8 mouse cellular contexts compared by ENCODE assay signal in genomic region chr9:45906355-45907077, GRCm38 (mm10). TPM values are rescaled to one million over a fixed set of nuclear protein-coding genes. Genes with fewer than 3 reads are reported as not detected.
DNase-seq lines count a peak whose midpoint lies in the region; ATAC-seq and TF ChIP-seq lines count a peak whose summit lies in the region.

Gene Pcsk7, plus strand, starts transcription at chr9:45906497.
Gene Rnf214, minus strand, starts transcription at chr9:45906911.

- peak; percentile 78 for TF ChIP-seq CTCF in kidney, postnatal 0 days (IDR thresholded peaks at IDR 0.05; ENCODE audit: low read depth)

- WGBS in heart, embryonic 12.5 days, result under 1% methylated on average over 79 of the region's 80 CpGs
- under 1% methylated on average over 76 of the region's 80 CpGs for WGBS in kidney, postnatal 0 days
- under 1% methylated on average over 75 of the region's 80 CpGs for WGBS in liver, embryonic 11.5 days
- WGBS in stomach, embryonic 14.5 days, result 0% methylated on average over 72 of the region's 80 CpGs

- H3K36me3 ChIP-seq in heart, embryonic 12.5 days, result peaks cover 45% of the 10 kb centered on the region
- H3K36me3 ChIP-seq in kidney, postnatal 0 days (ENCODE audit: insufficient read depth, low read length), result peaks cover 30% of the 10 kb centered on the region
- H3K36me3 ChIP-seq in liver, embryonic 11.5 days (ENCODE audit: control insufficient read depth, insufficient read depth, low read length), result peaks cover 11% of the 10 kb centered on the region; the same call in 1 of the 2 replicates
- H3K36me3 ChIP-seq in stomach, embryonic 14.5 days (ENCODE audit: control insufficient read depth, insufficient read depth, low read length), result peaks cover 19% of the 10 kb centered on the region

- H3K9me3 ChIP-seq in heart, embryonic 12.5 days (replicated peaks), result no peaks in the 10 kb centered on the region
- H3K9me3 ChIP-seq in kidney, postnatal 0 days (replicated peaks; ENCODE audit: low read length), result no peaks in the 10 kb centered on the region
- no peaks in the 10 kb centered on the region for H3K9me3 ChIP-seq in liver, embryonic 11.5 days (ENCODE audit: control insufficient read depth, low read length)
- no peaks in the 10 kb centered on the region for H3K9me3 ChIP-seq in stomach, embryonic 14.5 days (ENCODE audit: control insufficient read depth, low read depth, low read length)

- peaks cover 21% of the 10 kb centered on the region for H3K4me1 ChIP-seq in heart, embryonic 12.5 days (replicated peaks)
- H3K4me1 ChIP-seq in kidney, postnatal 0 days (replicated peaks; ENCODE audit: insufficient read depth, low read length), result no peaks in the 10 kb centered on the region; the same call in 1 of the 2 replicates
- H3K4me1 ChIP-seq in liver, embryonic 11.5 days (replicated peaks; ENCODE audit: control insufficient read depth, insufficient read depth, low read length), result peaks cover 12% of the 10 kb centered on the region
- peaks cover 14% of the 10 kb centered on the region for H3K4me1 ChIP-seq in stomach, embryonic 14.5 days (ENCODE audit: control insufficient read depth, insufficient read depth, low read length)

- peak within 1 kb of the TSS; percentile 95 for H3K4me3 ChIP-seq in heart, embryonic 12.5 days
- peak within 1 kb of the TSS; percentile 95 for H3K4me3 ChIP-seq in kidney, postnatal 0 days (replicated peaks; ENCODE audit: low read depth, low read length)
- H3K4me3 ChIP-seq in liver, embryonic 11.5 days (ENCODE audit: low read depth, low read length), result peak within 1 kb of the TSS; percentile 90
- peak within 1 kb of the TSS; percentile 80 for H3K4me3 ChIP-seq in stomach, embryonic 14.5 days (ENCODE audit: low read depth, low read length)

- peak within 1 kb of the TSS; percentile 80 for H3K4me2 ChIP-seq in heart, embryonic 12.5 days
- peak within 1 kb of the TSS; percentile 61 for H3K4me2 ChIP-seq in kidney, postnatal 0 days (ENCODE audit: low read length)
- H3K4me2 ChIP-seq in liver, embryonic 11.5 days, result peak within 1 kb of the TSS; percentile 79
- H3K4me2 ChIP-seq in stomach, embryonic 14.5 days (replicated peaks; ENCODE audit: low read depth, low read length), result peak within 1 kb of the TSS; percentile 55

- no peaks in the 10 kb centered on the region for H3K27me3 ChIP-seq in heart, embryonic 12.5 days (replicated peaks)
- no peaks in the 10 kb centered on the region for H3K27me3 ChIP-seq in kidney, postnatal 0 days (ENCODE audit: insufficient read depth, low read length)
- H3K27me3 ChIP-seq in liver, embryonic 11.5 days (replicated peaks; ENCODE audit: control insufficient read depth, insufficient read depth, low read length), result no peaks in the 10 kb centered on the region
- H3K27me3 ChIP-seq in stomach, embryonic 14.5 days (ENCODE audit: control insufficient read depth, insufficient read depth, low read length), result no peaks in the 10 kb centered on the region

- H3K27ac ChIP-seq in heart, embryonic 12.5 days (ENCODE audit: poor library complexity, severe bottlenecking), result peak within 1 kb of the TSS; percentile 96
- peak within 1 kb of the TSS; percentile 94 for H3K27ac ChIP-seq in kidney, postnatal 0 days
- H3K27ac ChIP-seq in liver, embryonic 11.5 days (ENCODE audit: low read depth, low read length), result peak within 1 kb of the TSS; percentile 91
- peak within 1 kb of the TSS; percentile 91 for H3K27ac ChIP-seq in stomach, embryonic 14.5 days (ENCODE audit: low read length)

- peak; percentile 91 to 93 for DNase-seq in B cell, adult 2 months
- DNase-seq in brain, adult 2 months (ENCODE audit: low read depth, low spot score), result peak; percentile 97
- DNase-seq in kidney, postnatal 0 days (ENCODE audit: low spot score), result peak; percentile 94
- peak; percentile 86 for DNase-seq in liver, embryonic 11.5 days (ENCODE audit: low spot score)
- peak; percentile 91 for DNase-seq in naive thymus-derived CD4-positive, alpha-beta T cell, adult 2 months (ENCODE audit: low read depth)

- peak within 1 kb of the TSS; percentile 97 for H3K9ac ChIP-seq in heart, embryonic 12.5 days
- peak within 1 kb of the TSS; percentile 83 for H3K9ac ChIP-seq in kidney, postnatal 0 days (ENCODE audit: low read depth, low read length)
- H3K9ac ChIP-seq in liver, embryonic 11.5 days (ENCODE audit: low read depth, low read length), result peak within 1 kb of the TSS; percentile 91
- H3K9ac ChIP-seq in stomach, embryonic 14.5 days (replicated peaks; ENCODE audit: low read depth, low read length), result peak within 1 kb of the TSS; percentile 90

- ATAC-seq in erythroblast, adult 5-6 weeks (replicated peaks; ENCODE audit: low FRiP score, poor library complexity, severe bottlenecking), result peak; percentile 93
- peak; percentile 95 for ATAC-seq in heart, embryonic 12.5 days (ENCODE audit: insufficient number of reproducible peaks, low FRiP score)
- peak; percentile 90 for ATAC-seq in kidney, postnatal 0 days (replicated peaks; ENCODE audit: low FRiP score, low read depth)
- peak; percentile 90 for ATAC-seq in liver, embryonic 11.5 days (replicated peaks; ENCODE audit: low FRiP score)
- ATAC-seq in stomach, embryonic 14.5 days (ENCODE audit: insufficient number of reproducible peaks, insufficient read depth, low FRiP score, low read depth), result peak; percentile 90

RNA-seq across cellular contexts. Expression of gene Pcsk7, which starts in this region (rescaled TPM):
- total RNA-seq in erythroblast, adult 5-6 weeks (2015; ENCODE audit: low replicate concordance), result 5.9 and 9.6 TPM in 2 replicates
- 8.6 and 11.8 TPM in 2 replicates for total RNA-seq in erythroblast, adult 5-6 weeks (2017; ENCODE audit: low replicate concordance)
- 19.4 and 19.7 TPM in 2 replicates for polyA plus RNA-seq in heart, embryonic 12.5 days (2016; fragmentation: Nextera tagmentation; extraction: Ambion mirVana)
- polyA plus RNA-seq in kidney, postnatal 0 days (2015; fragmentation: Nextera tagmentation; extraction: Ambion mirVana), result 18.2 and 19.7 TPM in 2 replicates
- 12.2 and 13.6 TPM in 2 replicates for polyA plus RNA-seq in liver, embryonic 11.5 days (2014; fragmentation: Nextera tagmentation; extraction: Ambion mirVana)
- polyA plus RNA-seq in stomach, embryonic 14.5 days (2014; fragmentation: Nextera tagmentation; extraction: Ambion mirVana), result 13.5 and 17.5 TPM in 2 replicates

RNA-seq across cellular contexts. Expression of gene Rnf214, which starts in this region (rescaled TPM):
- total RNA-seq in erythroblast, adult 5-6 weeks (2015; ENCODE audit: low replicate concordance), result 7.3 and 17.3 TPM in 2 replicates
- total RNA-seq in erythroblast, adult 5-6 weeks (2017; ENCODE audit: low replicate concordance), result 17.3 and 22.4 TPM in 2 replicates
- polyA plus RNA-seq in heart, embryonic 12.5 days (2016; fragmentation: Nextera tagmentation; extraction: Ambion mirVana), result 43.6 and 45.0 TPM in 2 replicates
- 36.0 and 36.4 TPM in 2 replicates for polyA plus RNA-seq in kidney, postnatal 0 days (2015; fragmentation: Nextera tagmentation; extraction: Ambion mirVana)
- 33.7 and 37.3 TPM in 2 replicates for polyA plus RNA-seq in liver, embryonic 11.5 days (2014; fragmentation: Nextera tagmentation; extraction: Ambion mirVana)
- polyA plus RNA-seq in stomach, embryonic 14.5 days (2014; fragmentation: Nextera tagmentation; extraction: Ambion mirVana), result 65.4 and 77.0 TPM in 2 replicates

Comparison
In these comparisons a context has a peak if more than half of its experiments do, and no peak if none do; other contexts are left out.
1. Peak in every context shown above with its lines: DNase-seq, ATAC-seq, H3K4me3 ChIP-seq and H3K27ac ChIP-seq.